Mouse (Mus musculus): Measurements from ENCODE around the gene Ccdc57. TPM values are rescaled to one million over a fixed set of nuclear protein-coding genes. Genes with fewer than 3 reads are reported as not detected.

The Ccdc57 gene
- total RNA-seq, 2 experiments from 2014 or later: 8.5 to 9.5 TPM

DNA sequence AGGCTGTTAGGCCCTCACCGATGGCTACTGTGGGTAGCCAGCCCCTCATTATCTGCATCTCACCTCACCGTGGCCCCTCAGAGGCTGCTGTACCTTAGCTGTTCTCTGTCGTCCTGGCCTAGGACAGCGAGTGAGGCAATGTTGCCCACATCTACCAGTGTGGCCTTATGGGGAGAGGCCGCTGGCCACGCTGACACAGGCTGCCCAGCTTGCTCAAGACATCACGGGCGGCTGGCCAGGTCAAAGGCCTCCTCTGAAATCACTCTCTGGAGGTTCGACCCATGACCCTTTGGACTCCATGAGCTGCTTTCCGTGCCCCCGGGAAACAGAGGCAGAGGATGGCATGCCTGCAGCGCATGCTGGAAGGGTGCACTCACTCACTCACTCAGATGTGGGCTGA lies 102.0 kb downstream of the Ccdc57 start:
- intact Hi-C loops (cut with DNase I): no loop called here
- Histone ChIP-seq H3K27ac (no peak overlapping the region), H3K4me3 (no peak overlapping the region)
- no peak for TF ChIP-seq CTCF (IDR thresholded peaks at IDR 0.05)
- DNase-seq (ENCODE audit: extremely low spot score in 1 of 2, low spot score in 2 of 2): no peak

DNA sequence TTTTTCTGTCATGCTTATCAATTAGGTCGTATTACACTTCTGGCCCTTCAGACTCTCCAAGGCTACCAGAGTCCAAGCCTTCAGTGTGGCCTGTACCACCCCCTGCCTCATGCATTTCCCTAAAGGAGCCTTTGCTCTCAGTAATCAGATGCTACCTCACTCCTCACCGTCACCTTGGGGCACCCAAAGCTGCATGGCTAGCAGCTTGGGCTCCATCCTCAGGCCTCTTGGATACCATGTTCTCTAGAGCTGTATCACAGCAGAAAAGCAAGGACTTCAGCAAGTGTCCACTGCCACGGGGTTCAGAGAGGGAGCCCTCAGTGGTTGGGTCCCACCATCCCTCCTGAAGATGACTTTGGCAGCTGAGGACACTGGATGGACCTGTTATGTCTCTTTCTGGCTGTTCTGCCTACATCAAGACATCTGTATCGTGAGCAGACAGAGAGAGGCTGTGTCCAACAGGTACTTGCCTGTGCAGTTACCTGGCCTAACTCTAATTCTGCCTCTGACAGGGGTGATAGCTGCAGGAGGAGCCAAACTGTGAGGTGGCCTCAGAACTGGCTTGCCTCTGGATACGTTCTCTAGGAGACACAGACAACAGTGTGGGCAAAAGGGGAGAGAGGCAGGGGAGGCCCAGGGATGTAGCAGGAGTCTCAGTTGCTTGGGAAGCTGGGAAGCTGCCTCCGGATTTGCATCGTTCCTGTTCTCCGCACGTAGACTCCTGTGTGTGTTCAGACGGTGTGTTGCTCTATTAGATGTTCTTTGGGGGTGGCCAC lies 102.7 kb downstream of the Ccdc57 start:
- intact Hi-C loops (cut with DNase I): loop anchor here (5.0 kb wide), 1 partner anchor 72 kb away; no protein-coding TSS in a partner anchor
- Histone ChIP-seq H3K27ac (no peak overlapping the region), H3K4me3 (no peak overlapping the region)
- TF ChIP-seq CTCF (IDR thresholded peaks at IDR 0.05): no peak
- DNase-seq (ENCODE audit: extremely low spot score in 1 of 2, low spot score in 2 of 2): no peak

GRCm38 (mm10) chr11:120828416-120828815 lies 104.3 kb downstream of the Ccdc57 start:
- no peak overlapping the region for H3K27ac ChIP-seq
- H3K4me3 ChIP-seq: no peak overlapping the region
- intact Hi-C loops (cut with DNase I): loop anchor here (5.0 kb wide), 1 partner anchor 74 kb away; no protein-coding TSS in a partner anchor
- DNase-seq (ENCODE audit: extremely low spot score in 1 of 2, low spot score in 2 of 2): no peak
- no peak for TF ChIP-seq CTCF (IDR thresholded peaks at IDR 0.05)

- intact Hi-C loops (cut with DNase I): loop anchor here (5.0 kb wide), 1 partner anchor 76 kb away; no protein-coding TSS in a partner anchor
Measured at GRCm38 (mm10) chr11:120826016-120826953, 106.4 kb downstream of the Ccdc57 start.

GRCm38 (mm10) chr11:120825289-120825863 lies 107.3 kb downstream of the Ccdc57 start:
- H3K27ac ChIP-seq: peak overlapping the region; percentile 98
- intact Hi-C loops (cut with DNase I): loop anchor here (5.0 kb wide), 1 partner anchor 77 kb away; no protein-coding TSS in a partner anchor
- peak overlapping the region; percentile 84 for H3K4me3 ChIP-seq
- TF ChIP-seq CTCF (IDR thresholded peaks at IDR 0.05): no peak
- no peak for DNase-seq (ENCODE audit: extremely low spot score in 1 of 2, low spot score in 2 of 2)

More at GRCm38 (mm10) chr11:120826016-120826953, 106.4 kb downstream of the Ccdc57 start:
- H3K27ac ChIP-seq: peak overlapping the region; percentile 98
- no peak overlapping the region for H3K4me3 ChIP-seq
- no peak for DNase-seq (ENCODE audit: extremely low spot score in 1 of 2, low spot score in 2 of 2)
- no peak for TF ChIP-seq CTCF (IDR thresholded peaks at IDR 0.05)

DNA sequence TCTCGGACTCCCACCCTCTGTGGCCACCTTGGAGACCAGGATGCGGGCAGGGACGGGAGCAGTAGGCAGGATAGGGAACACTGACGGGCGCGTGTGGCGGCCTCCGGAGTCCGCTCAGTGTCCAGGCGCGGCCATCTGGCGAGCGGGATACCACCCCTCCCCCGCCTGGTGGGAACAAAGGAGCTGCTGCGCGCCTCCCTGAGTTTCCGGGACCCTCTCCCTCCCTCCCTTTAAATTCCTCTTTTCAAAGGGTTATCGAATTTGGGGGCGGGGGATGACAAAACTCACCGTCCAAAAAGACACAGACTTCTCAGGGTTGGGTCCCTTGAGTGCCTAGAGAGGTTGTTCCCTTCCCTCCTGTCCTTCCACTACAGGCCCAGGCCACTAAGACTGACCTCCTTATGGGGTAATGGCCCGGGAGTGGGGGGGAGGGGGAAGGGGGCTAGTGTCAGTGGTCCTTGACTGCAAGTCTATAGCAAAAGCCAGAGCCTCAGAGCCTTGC lies 107.8 kb downstream of the Ccdc57 start:
- DNase-seq (ENCODE audit: extremely low spot score in 1 of 2, low spot score in 2 of 2): no peak
- peak overlapping the region; percentile 84 for H3K4me3 ChIP-seq
- TF ChIP-seq CTCF (IDR thresholded peaks at IDR 0.05): no peak
- intact Hi-C loops (cut with DNase I): loop anchor here (5.0 kb wide), 1 partner anchor 77 kb away; no protein-coding TSS in a partner anchor
- peak overlapping the region; percentile 98 for H3K27ac ChIP-seq

DNA sequence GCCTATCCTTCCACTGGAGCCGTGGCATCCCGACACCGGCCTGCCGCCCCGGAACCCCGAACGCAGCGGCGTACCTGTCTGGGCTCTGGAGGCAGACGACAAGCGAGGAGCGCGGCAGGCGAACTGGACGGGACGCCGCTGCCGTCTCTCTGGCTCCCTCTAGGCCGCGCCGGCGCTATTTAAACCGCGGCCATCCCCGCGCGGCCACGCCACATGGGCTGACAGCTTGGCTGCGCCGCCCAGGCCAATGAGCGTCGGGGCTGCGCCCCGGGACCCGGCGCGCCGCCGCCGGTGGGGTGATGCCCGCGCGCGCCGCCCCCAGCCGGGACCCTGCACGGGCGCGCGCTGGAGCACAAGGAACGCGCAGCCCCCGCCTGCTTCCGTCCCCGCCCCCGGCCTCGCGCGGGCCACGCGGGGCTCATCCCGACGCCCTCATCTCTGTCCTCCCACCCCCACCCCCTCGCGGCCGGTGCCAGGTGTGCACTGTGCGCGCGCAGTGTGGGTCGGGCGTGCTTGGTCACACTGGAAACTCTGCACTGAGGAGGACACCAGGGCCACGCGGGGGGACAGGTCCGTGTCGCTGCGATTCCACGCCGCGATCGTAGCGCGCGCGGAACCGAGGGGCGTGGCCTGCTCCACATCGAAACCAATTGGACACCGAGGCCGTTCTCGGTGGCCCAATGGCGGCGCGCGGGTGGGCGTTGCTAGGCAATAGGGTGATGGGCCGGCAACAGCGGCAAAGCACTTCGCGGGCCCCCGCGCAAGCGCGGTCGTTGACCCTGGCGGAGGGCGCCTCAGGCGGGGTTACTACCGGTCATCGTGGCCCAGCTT lies 108.5 kb downstream of the Ccdc57 start, which contains the start of gene Fasn:
Gene Fasn (minus strand): TSS at position 592 of the 831 bp plus-strand sequence.
- peak; percentile 56 for TF ChIP-seq CTCF (IDR thresholded peaks at IDR 0.05)
- intact Hi-C loops (cut with DNase I): loop anchor here (2.0 kb wide), 1 partner anchor 23 kb away; no protein-coding TSS in a partner anchor
- Histone ChIP-seq H3K27ac (peak within 1 kb of the TSS; percentile 98), H3K4me3 (peak within 1 kb of the TSS; percentile 84)
- DNase-seq (ENCODE audit: extremely low spot score in 1 of 2, low spot score in 2 of 2): peak; percentile 97 to 98

GRCm38 (mm10) chr11:120823551-120823947 lies 109.1 kb downstream of the Ccdc57 start:
- DNase-seq (ENCODE audit: extremely low spot score in 1 of 2, low spot score in 2 of 2): peak in 1 of 2 experiments; percentile 72
- Histone ChIP-seq H3K4me3 (peak overlapping the region; percentile 84), H3K27ac (peak overlapping the region; percentile 94)
- no peak for TF ChIP-seq CTCF (IDR thresholded peaks at IDR 0.05)
- intact Hi-C loops (cut with DNase I): loop anchor here (2.0 kb wide), 1 partner anchor 23 kb away; no protein-coding TSS in a partner anchor

DNA sequence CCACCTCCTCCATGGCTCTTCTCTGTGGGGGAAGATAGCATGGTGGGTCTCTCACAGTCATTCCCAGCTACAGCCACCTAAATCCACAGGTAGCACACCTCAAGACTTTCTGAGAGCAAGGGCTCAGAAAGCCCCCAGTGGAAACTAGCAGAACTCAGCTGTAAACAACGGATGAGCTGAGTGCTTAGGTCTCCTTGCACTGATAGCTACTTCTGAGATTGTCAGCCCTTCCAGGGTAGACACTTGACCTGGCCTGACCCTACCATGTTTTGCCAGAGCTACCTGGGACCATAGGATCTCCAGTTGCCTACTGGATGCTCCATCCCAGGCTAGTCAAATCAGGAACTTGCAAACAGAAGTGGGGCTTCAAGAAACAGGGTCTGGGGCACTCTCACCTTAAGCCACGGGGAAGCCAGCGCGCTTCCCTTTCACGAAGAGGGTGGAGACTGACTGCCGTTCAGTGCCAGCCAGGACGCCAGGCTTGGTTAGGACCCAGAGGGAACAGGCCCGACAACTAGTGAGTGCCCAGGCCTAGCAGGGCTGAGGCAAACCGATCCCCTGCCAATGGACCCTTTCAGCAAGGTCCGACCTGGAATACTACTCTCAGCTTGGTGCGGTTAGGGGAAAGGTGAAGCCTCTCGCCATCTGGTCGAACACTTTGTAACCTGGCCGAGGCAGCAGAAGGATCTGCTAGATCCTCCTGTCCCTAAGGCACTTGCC lies 109.7 kb downstream of the Ccdc57 start:
- Histone ChIP-seq H3K4me3 (peak overlapping the region; percentile 84), H3K27ac (peak overlapping the region; percentile 94)
- no peak for DNase-seq (ENCODE audit: extremely low spot score in 1 of 2, low spot score in 2 of 2)
- TF ChIP-seq CTCF (IDR thresholded peaks at IDR 0.05): no peak; the same call in 1 of the 2 replicates
- intact Hi-C loops (cut with DNase I): loop anchor here (2.0 kb wide), 1 partner anchor 22 kb away; no protein-coding TSS in a partner anchor

Data from left cerebral cortex, adult 2 months (tissue).